Mouse (Mus musculus) layer of hippocampus, postnatal 14 days (tissue): Measurements from ENCODE around the gene Btbd35f3. TPM values are rescaled to one million over a fixed set of nuclear protein-coding genes. Genes with fewer than 3 reads are reported as not detected.
"Not testable (repeated sequence)": the region's sequence is repeated elsewhere in the genome, so short reads cannot be mapped to it uniquely, and the experiment has no call there.

Experiments
- DNase-seq, 2 experiments: peaks; one replicate each; pipeline ENCODE4 v3.0.0; 2021 to 2022; ENCODE audit warnings: low spot score in 2 of 2, mixed read lengths in 1 of 2
- long read RNA-seq, 2 experiments: library from polyadenylated mRNA; stranded (forward); transcript quantifications; one replicate each; pipeline ENCODE4 v2.0.0; 2021
- total RNA-seq, 2 experiments: library from RNA; stranded (reverse); gene quantifications; 2 replicates each; pipeline ENCODE4 v1.2.3; 2021

Gene Btbd35f3
- not detected for total RNA-seq
- long read RNA-seq, experiment 1, result 0 reads
- long read RNA-seq, experiment 2, result 0 reads

DNA sequence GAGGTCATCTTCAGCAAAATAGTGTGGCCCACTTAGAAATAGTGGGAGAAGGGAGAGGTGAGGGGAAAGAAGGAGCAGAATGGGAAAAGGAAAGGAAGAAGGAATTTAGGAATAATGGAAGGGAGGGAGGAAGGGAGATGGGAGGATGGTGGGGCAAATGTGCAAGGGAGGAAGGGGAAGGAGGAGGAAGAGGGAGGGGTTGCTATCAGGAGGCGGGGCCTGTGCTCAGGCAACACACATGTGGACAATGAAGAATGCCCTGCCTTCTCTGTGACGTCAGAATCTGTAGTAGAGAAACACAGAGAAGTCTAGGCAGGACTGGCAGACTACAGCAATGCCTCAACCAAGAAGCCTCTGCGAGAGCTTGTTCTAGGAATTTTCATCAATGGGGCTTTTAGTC, at the start of gene Btbd35f3:
Gene Btbd35f3 (plus strand): TSS at position 301 of the 400 bp plus-strand sequence.
- not testable (repeated sequence) for DNase-seq

Other genes starting within 250 kb of the Btbd35f3 start
- not detected for gene Btbd35f16, start 80.7 kb upstream of the Btbd35f3 start, total RNA-seq
- not detected for gene Btbd35f28, start 158.9 kb downstream of the Btbd35f3 start, total RNA-seq